8 mouse cellular contexts compared by ENCODE assay signal in genomic region chr9:118607701-118608401, GRCm38 (mm10). TPM values are rescaled to one million over a fixed set of nuclear protein-coding genes. Genes with fewer than 3 reads are reported as not detected.
A peak's percentile ranks its signal among the peaks of the same experiment; 100 is the strongest.
DNase-seq lines count a peak whose midpoint lies in the region; ATAC-seq and TF ChIP-seq lines count a peak whose summit lies in the region.

No protein-coding gene starts in this region.

- WGBS in kidney, embryonic 15.5 days, result 35% methylated on average over 16 of the region's 16 CpGs
- WGBS in embryonic facial prominence, embryonic 12.5 days, result 39% methylated on average over 16 of the region's 16 CpGs
- 48% methylated on average over 16 of the region's 16 CpGs for WGBS in intestine, embryonic 15.5 days
- WGBS in midbrain, postnatal 0 days, result 48% methylated on average over 16 of the region's 16 CpGs

- peaks cover 65% of the 10 kb centered on the region for H3K4me1 ChIP-seq in kidney, embryonic 15.5 days
- peaks cover 42% of the 10 kb centered on the region for H3K4me1 ChIP-seq in embryonic facial prominence, embryonic 12.5 days
- peaks cover 25% of the 10 kb centered on the region for H3K4me1 ChIP-seq in intestine, embryonic 15.5 days (replicated peaks)
- H3K4me1 ChIP-seq in midbrain, postnatal 0 days (ENCODE audit: insufficient read depth, low read length), result no peaks in the 10 kb centered on the region

- H3K4me2 ChIP-seq in kidney, embryonic 15.5 days, result peak overlapping the region; percentile 87
- peak overlapping the region; percentile 92 for H3K4me2 ChIP-seq in embryonic facial prominence, embryonic 12.5 days (replicated peaks)
- peak overlapping the region; percentile 96 for H3K4me2 ChIP-seq in intestine, embryonic 15.5 days (replicated peaks)
- H3K4me2 ChIP-seq in midbrain, postnatal 0 days (ENCODE audit: low read depth, low read length, poor library complexity, severe bottlenecking), result peak overlapping the region; percentile 100

- TF ChIP-seq CTCF in midbrain, postnatal 0 days (IDR thresholded peaks at IDR 0.05), result no peak

- H3K27me3 ChIP-seq in kidney, embryonic 15.5 days, result no peaks in the 10 kb centered on the region
- no peaks in the 10 kb centered on the region for H3K27me3 ChIP-seq in embryonic facial prominence, embryonic 12.5 days
- no peaks in the 10 kb centered on the region; the same call in 1 of the 2 replicates for H3K27me3 ChIP-seq in intestine, embryonic 15.5 days (replicated peaks)
- H3K27me3 ChIP-seq in midbrain, postnatal 0 days (ENCODE audit: insufficient read depth, low read length), result peaks cover 17% of the 10 kb centered on the region

- ATAC-seq in kidney, embryonic 15.5 days (replicated peaks; ENCODE audit: low FRiP score), result no peak
- no peak for ATAC-seq in embryonic facial prominence, embryonic 12.5 days (ENCODE audit: insufficient number of reproducible peaks, insufficient read depth, low FRiP score, low TSS enrichment)
- ATAC-seq in intestine, embryonic 15.5 days, result no peak
- ATAC-seq in midbrain, postnatal 0 days (ENCODE audit: low FRiP score), result no peak
- ATAC-seq in monocyte, adult 5-6 weeks (replicated peaks; ENCODE audit: insufficient number of reproducible peaks, low FRiP score, low TSS enrichment, poor library complexity, severe bottlenecking), result no peak

- DNase-seq in kidney, postnatal 25 days, result no peak
- no peak for DNase-seq in midbrain, postnatal 0 days (ENCODE audit: low spot score)
- DNase-seq in gastrocnemius, postnatal 4 days (ENCODE audit: low spot score in 2 of 2), result no peak
- DNase-seq in gastrocnemius, adult 18-20 months (ENCODE audit: low spot score), result no peak

- H3K4me3 ChIP-seq in kidney, embryonic 15.5 days (replicated peaks), result peak overlapping the region; percentile 84
- H3K4me3 ChIP-seq in embryonic facial prominence, embryonic 12.5 days, result peak overlapping the region; percentile 75
- H3K4me3 ChIP-seq in intestine, embryonic 15.5 days (replicated peaks), result peak overlapping the region; percentile 78
- no peak overlapping the region; the same call in 1 of the 2 replicates for H3K4me3 ChIP-seq in midbrain, postnatal 0 days (ENCODE audit: low read depth, low read length)

- no peaks in the 10 kb centered on the region for H3K36me3 ChIP-seq in kidney, embryonic 15.5 days
- H3K36me3 ChIP-seq in embryonic facial prominence, embryonic 12.5 days, result no peaks in the 10 kb centered on the region
- no peaks in the 10 kb centered on the region for H3K36me3 ChIP-seq in intestine, embryonic 15.5 days
- no peaks in the 10 kb centered on the region for H3K36me3 ChIP-seq in midbrain, postnatal 0 days (ENCODE audit: insufficient read depth, low read length)

- no peaks in the 10 kb centered on the region for H3K9me3 ChIP-seq in kidney, embryonic 15.5 days (replicated peaks)
- H3K9me3 ChIP-seq in embryonic facial prominence, embryonic 12.5 days, result no peaks in the 10 kb centered on the region
- H3K9me3 ChIP-seq in intestine, embryonic 15.5 days, result no peaks in the 10 kb centered on the region
- no peaks in the 10 kb centered on the region for H3K9me3 ChIP-seq in midbrain, postnatal 0 days (ENCODE audit: low read length)

- peak overlapping the region; percentile 96; the same call in 1 of the 2 replicates for H3K9ac ChIP-seq in kidney, embryonic 15.5 days
- H3K9ac ChIP-seq in embryonic facial prominence, embryonic 12.5 days, result peak overlapping the region; percentile 91
- peak overlapping the region; percentile 81 for H3K9ac ChIP-seq in intestine, embryonic 15.5 days
- no peak overlapping the region for H3K9ac ChIP-seq in midbrain, postnatal 0 days (replicated peaks; ENCODE audit: low read length, poor library complexity, severe bottlenecking)

- peak overlapping the region; percentile 83 for H3K27ac ChIP-seq in kidney, embryonic 15.5 days
- peak overlapping the region; percentile 50; the same call in 1 of the 2 replicates for H3K27ac ChIP-seq in embryonic facial prominence, embryonic 12.5 days
- H3K27ac ChIP-seq in intestine, embryonic 15.5 days, result no peak overlapping the region
- no peak overlapping the region for H3K27ac ChIP-seq in midbrain, postnatal 0 days (ENCODE audit: low read depth, low read length)

RNA-seq across cellular contexts. Expression of gene Itga9, which starts 1.4 kb away (rescaled TPM):
- 25.8 and 26.1 TPM in 2 replicates for polyA plus RNA-seq in kidney, embryonic 15.5 days (2015; fragmentation: Nextera tagmentation; extraction: Ambion mirVana)
- 18.7 and 24.9 TPM in 2 replicates for polyA plus RNA-seq in embryonic facial prominence, embryonic 12.5 days (2016; fragmentation: Nextera tagmentation; extraction: Ambion mirVana)
- 12.2 and 13.1 TPM in 2 replicates for polyA plus RNA-seq in intestine, embryonic 15.5 days (2015; fragmentation: Nextera tagmentation; extraction: Ambion mirVana)
- total RNA-seq in midbrain, postnatal 0 days (2014; rRNA removed), result 6.9 and 8.2 TPM in 2 replicates
- polyA plus RNA-seq in midbrain, postnatal 0 days (2015; fragmentation: Nextera tagmentation; extraction: Ambion mirVana), result 0.82 and 1.1 TPM in 2 replicates
- 10 to 100 TPM; 30.6 to 38.2 TPM for total RNA-seq in gastrocnemius, postnatal 4 days (2021)
- 0.10 to 3.6 TPM in 2 of 3 replicates, not detected in the other for total RNA-seq in monocyte, adult 5-6 weeks (2017)
- 1 to 10 TPM; 3.3 to 5.2 TPM for total RNA-seq in gastrocnemius, adult 18-20 months (2021)

Comparison
In these comparisons a context has a peak if more than half of its experiments do, and no peak if none do; other contexts are left out.
1. H3K27ac ChIP-seq: peak in kidney, embryonic 15.5 days (single experiment) and embryonic facial prominence, embryonic 12.5 days (single experiment); none in intestine, embryonic 15.5 days (single experiment) and midbrain, postnatal 0 days (single experiment).
2. Peak in every context shown above with its lines, with median percentiles within 50 percentile points of each other: H3K4me2 ChIP-seq.